ENCODE assay signal across 13 mouse cellular contexts in genomic region chr3:107776295-107776694, GRCm38 (mm10). TPM values are rescaled to one million over a fixed set of nuclear protein-coding genes. Genes with fewer than 3 reads are reported as not detected.
DNase-seq lines count a peak whose midpoint lies in the region; ATAC-seq and TF ChIP-seq lines count a peak whose summit lies in the region.
"Had no signal": no experiment of that assay in that cellular context is flagged by ENCODE, and none has a peak within 500 bp of the region (broad histone marks: within the 10 kb centered on the region; RNA-seq: fewer than 3 reads in every experiment).

No protein-coding gene starts in this region.

- POLR2A ChIA-PET in Patski (lab: Charles Lee): interaction anchor here (0.6 to 5.2 kb wide), 5 partner anchors 10 to 1780 kb away, joined by 3 to 30 read pairs (median 4); partner anchors contain the start of gene Csf1

- DNase-seq in heart, postnatal 25 days (ENCODE audit: low spot score): no peak
- no peak for DNase-seq in midbrain, embryonic 10.5 days (ENCODE audit: low spot score)
- DNase-seq in midbrain, postnatal 0 days (ENCODE audit: low spot score): no peak
- peak; percentile 77 for DNase-seq in Patski (ENCODE audit: low read depth, low spot score)
- no peak for DNase-seq in stomach, postnatal 0 days (ENCODE audit: low spot score)
- DNase-seq in left cerebral cortex, postnatal 4 days: no peak
- DNase-seq: cerebellum, adult 2 months; kidney, postnatal 4 days; lung, adult 18-20 months; right cerebral cortex, postnatal 4 days had no signal

- 17% methylated on average over 3 of the region's 3 CpGs for WGBS in heart, embryonic 13.5 days
- WGBS in midbrain, embryonic 10.5 days: 33% methylated on average over 3 of the region's 3 CpGs
- 30% methylated on average over 3 of the region's 3 CpGs for WGBS in midbrain, postnatal 0 days
- WGBS in stomach, postnatal 0 days: 25% methylated on average over 3 of the region's 3 CpGs

- intact Hi-C loops in heart, postnatal 25 days (cut with DNase I): no loop called here
- intact Hi-C loops in left cerebral cortex, postnatal 4 days (cut with DNase I): no loop called here

- no peaks in the 10 kb centered on the region for H3K9me3 ChIP-seq in heart, embryonic 13.5 days
- H3K9me3 ChIP-seq in midbrain, embryonic 10.5 days (replicated peaks): no peaks in the 10 kb centered on the region
- no peaks in the 10 kb centered on the region for H3K9me3 ChIP-seq in midbrain, postnatal 0 days (ENCODE audit: low read length)
- H3K9me3 ChIP-seq in stomach, postnatal 0 days (ENCODE audit: control insufficient read depth, low read length): no peaks in the 10 kb centered on the region
- H3K9me3 ChIP-seq: hindbrain, embryonic 15.5 days; midbrain, embryonic 13.5 days had no signal

- TF ChIP-seq CTCF in midbrain, postnatal 0 days (IDR thresholded peaks at IDR 0.05): no peak
- no peak for TF ChIP-seq CTCF in Patski (IDR thresholded peaks at IDR 0.05)
- TF ChIP-seq CTCF in stomach, postnatal 0 days (IDR thresholded peaks at IDR 0.05; ENCODE audit: low read depth): no peak

- no peak for ATAC-seq in heart, embryonic 13.5 days (ENCODE audit: extremely low read depth, insufficient number of reproducible peaks, low FRiP score, low TSS enrichment)
- ATAC-seq in midbrain, postnatal 0 days (ENCODE audit: low FRiP score): no peak
- peak; percentile 78 for ATAC-seq in Patski
- ATAC-seq in stomach, postnatal 0 days (ENCODE audit: low FRiP score, low TSS enrichment): 0 out of 2 replicates have a peak, but pooled peaks have one; percentile 45
- ATAC-seq: midbrain, embryonic 13.5 days had no signal

- peaks cover 23% of the 10 kb centered on the region for H3K4me1 ChIP-seq in heart, embryonic 13.5 days
- peaks cover 22% of the 10 kb centered on the region for H3K4me1 ChIP-seq in midbrain, embryonic 10.5 days
- no peaks in the 10 kb centered on the region for H3K4me1 ChIP-seq in midbrain, postnatal 0 days (ENCODE audit: insufficient read depth, low read length)
- no peaks in the 10 kb centered on the region for H3K4me1 ChIP-seq in stomach, postnatal 0 days (replicated peaks; ENCODE audit: control insufficient read depth, insufficient read depth)
- H3K4me1 ChIP-seq: hindbrain, embryonic 15.5 days had no signal

- no peak overlapping the region for H3K4me3 ChIP-seq in heart, embryonic 13.5 days
- no peak overlapping the region for H3K4me3 ChIP-seq in midbrain, embryonic 10.5 days
- H3K4me3 ChIP-seq in midbrain, postnatal 0 days (ENCODE audit: low read depth, low read length): no peak overlapping the region
- no peak overlapping the region for H3K4me3 ChIP-seq in stomach, postnatal 0 days (ENCODE audit: low read depth, low read length)
- H3K4me3 ChIP-seq: hindbrain, embryonic 15.5 days; midbrain, embryonic 13.5 days had no signal

- 0 out of 2 replicates have a peak overlapping the region, but pooled peaks have one; percentile 17 for H3K27ac ChIP-seq in heart, embryonic 13.5 days (replicated peaks)
- H3K27ac ChIP-seq in midbrain, embryonic 10.5 days (replicated peaks): peak overlapping the region; percentile 49
- H3K27ac ChIP-seq in midbrain, postnatal 0 days (ENCODE audit: low read depth, low read length): no peak overlapping the region
- H3K27ac ChIP-seq in stomach, postnatal 0 days (replicated peaks): no peak overlapping the region
- H3K27ac ChIP-seq: hindbrain, embryonic 15.5 days; midbrain, embryonic 13.5 days had no signal

- 0 out of 2 replicates have a peak, but pooled peaks cover 3% of the 10 kb centered on the region for H3K27me3 ChIP-seq in heart, embryonic 13.5 days (replicated peaks)
- H3K27me3 ChIP-seq in midbrain, embryonic 10.5 days (ENCODE audit: low read depth, poor library complexity, severe bottlenecking): 0 out of 2 replicates have a peak, but pooled peaks cover 4% of the 10 kb centered on the region
- no peaks in the 10 kb centered on the region for H3K27me3 ChIP-seq in midbrain, postnatal 0 days (ENCODE audit: insufficient read depth, low read length)
- no peaks in the 10 kb centered on the region for H3K27me3 ChIP-seq in Patski
- no peaks in the 10 kb centered on the region for H3K27me3 ChIP-seq in stomach, postnatal 0 days (ENCODE audit: control insufficient read depth, insufficient read depth, low read length)
- H3K27me3 ChIP-seq: hindbrain, embryonic 15.5 days; midbrain, embryonic 13.5 days had no signal

- TF ChIP-seq EP300 in stomach, postnatal 0 days (optimal IDR thresholded peaks at IDR 0.05): no peak

- CTCF ChIA-PET in Patski (lab: Charles Lee): interaction anchor here (0.7 to 2.3 kb wide), 9 partner anchors 9 to 88 kb away, joined by 3 to 9 read pairs (median 4); partner anchors contain the start of gene Ahcyl1

- H3K4me2 ChIP-seq in heart, embryonic 13.5 days: no peak overlapping the region
- no peak overlapping the region for H3K4me2 ChIP-seq in midbrain, postnatal 0 days (ENCODE audit: low read depth, low read length, poor library complexity, severe bottlenecking)
- H3K4me2 ChIP-seq in stomach, postnatal 0 days (replicated peaks; ENCODE audit: low read depth): no peak overlapping the region
- H3K4me2 ChIP-seq: hindbrain, embryonic 15.5 days; midbrain, embryonic 13.5 days had no signal

- H3K36me3 ChIP-seq in heart, embryonic 13.5 days: no peaks in the 10 kb centered on the region
- H3K36me3 ChIP-seq in midbrain, embryonic 10.5 days: no peaks in the 10 kb centered on the region
- H3K36me3 ChIP-seq in midbrain, postnatal 0 days (ENCODE audit: insufficient read depth, low read length): no peaks in the 10 kb centered on the region
- H3K36me3 ChIP-seq in stomach, postnatal 0 days (ENCODE audit: control insufficient read depth, insufficient read depth, low read length): no peaks in the 10 kb centered on the region
- H3K36me3 ChIP-seq: hindbrain, embryonic 15.5 days; midbrain, embryonic 13.5 days had no signal

- in situ Hi-C loops in Patski (cut with MboI; ENCODE audit: low pct_unique_long_range_greater_than_20kb): no loop called here

- H3K9ac ChIP-seq in heart, embryonic 13.5 days: no peak overlapping the region
- no peak overlapping the region for H3K9ac ChIP-seq in midbrain, postnatal 0 days (replicated peaks; ENCODE audit: low read length, poor library complexity, severe bottlenecking)
- H3K9ac ChIP-seq in stomach, postnatal 0 days (ENCODE audit: low read length): no peak overlapping the region
- H3K9ac ChIP-seq: hindbrain, embryonic 15.5 days; midbrain, embryonic 13.5 days had no signal

RNA-seq across cellular contexts. Expression of gene Csf1, which starts 16.0 kb away (rescaled TPM):
- polyA plus RNA-seq in heart, embryonic 13.5 days (2015; fragmentation: Nextera tagmentation; extraction: Ambion mirVana): 8.3 and 11.6 TPM in 2 replicates
- 10 to 100 TPM; 46.8 to 48.6 TPM for total RNA-seq in heart, postnatal 25 days (2021)
- polyA plus RNA-seq in midbrain, embryonic 10.5 days (2016; fragmentation: Nextera tagmentation; extraction: Ambion mirVana): 6.5 and 7.7 TPM in 2 replicates
- 10.6 and 12.3 TPM in 2 replicates for total RNA-seq in midbrain, postnatal 0 days (2014; rRNA removed)
- 8.1 and 10.9 TPM in 2 replicates for polyA plus RNA-seq in midbrain, postnatal 0 days (2015; fragmentation: Nextera tagmentation; extraction: Ambion mirVana)
- 414 TPM for polyA plus RNA-seq in Patski (2021)
- 13.1 and 14.7 TPM in 2 replicates for polyA plus RNA-seq in stomach, postnatal 0 days (2015; fragmentation: Nextera tagmentation; extraction: Ambion mirVana)
- total RNA-seq in left cerebral cortex, postnatal 4 days (2021): 10 to 100 TPM; 10.6 to 11.6 TPM

Comparison
In these comparisons a context has a peak if more than half of its experiments do, and no peak if none do; other contexts are left out.
1. H3K27ac ChIP-seq: peak in heart, embryonic 13.5 days (single experiment) and midbrain, embryonic 10.5 days (single experiment); none in midbrain, postnatal 0 days (single experiment) and stomach, postnatal 0 days (single experiment).
2. ATAC-seq: peak in Patski (single experiment) and stomach, postnatal 0 days (single experiment); none in heart, embryonic 13.5 days (single experiment) and midbrain, postnatal 0 days (single experiment).
3. RNA of gene Csf1, which starts 16.0 kb away (polyA plus RNA-seq): 414 TPM in Patski (single experiment); 13.1 to 14.7 TPM in stomach, postnatal 0 days, 8.3 to 11.6 TPM in heart, embryonic 13.5 days, 8.1 to 10.9 TPM in midbrain, postnatal 0 days and 6.5 to 7.7 TPM in midbrain, embryonic 10.5 days; every median in the first group is over 10 times any median in the second.